Mouse (Mus musculus) ES-E14 (cell line): Measurements from ENCODE around the gene Gusb.

ENCODE experiments used
- CHD2 ChIP-seq: IDR thresholded peaks from 2 replicates; pipeline ENCODE4 v1.6.1; 2014; ENCODE audit warnings: mild to moderate bottlenecking, low read depth, low read length, inconsistent platforms
- MAFK ChIP-seq: IDR thresholded peaks from 2 replicates; pipeline ENCODE4 v1.6.1; 2014; ENCODE audit warnings: mild to moderate bottlenecking, low read depth, low read length, inconsistent platforms; ENCODE audit not compliant: insufficient read depth
- ZNF384 ChIP-seq: IDR thresholded peaks from 2 replicates; pipeline ENCODE4 v1.6.1; 2012; ENCODE audit warnings: low read depth, low read length, inconsistent platforms

GRCm38 (mm10) chr5:130008034-130008590 lies 5.3 kb upstream of the Gusb start:
- TF ChIP-seq ZNF384: peak; percentile 53; the same call in 1 of the 2 replicates
- no peak for TF ChIP-seq MAFK
- TF ChIP-seq CHD2: no peak
